Comparison of ENCODE assay signal across 8 mouse cellular contexts in the genomic region with DNA sequence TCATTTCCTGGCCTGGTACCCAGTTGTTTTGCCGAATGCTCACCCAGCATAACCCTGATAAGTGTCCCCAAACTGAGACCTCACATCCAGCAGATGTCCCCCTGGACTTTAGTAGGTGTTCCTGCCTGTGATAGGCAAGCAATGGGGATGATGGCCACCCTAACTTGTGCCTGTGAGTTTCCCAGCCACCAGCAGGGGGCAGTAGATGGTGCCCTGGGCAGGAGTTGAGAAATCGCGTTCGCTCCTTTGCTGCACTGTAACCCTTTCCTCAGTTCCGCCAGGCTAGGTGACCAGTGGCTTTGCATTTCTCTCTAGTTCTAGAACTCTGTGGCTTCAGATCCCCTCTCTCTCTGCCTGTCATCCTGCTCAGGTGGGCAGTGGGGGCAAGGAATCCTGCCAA.
A peak's percentile ranks its signal among the peaks of the same experiment; 100 is the strongest.
DNase-seq lines count a peak whose midpoint lies in the region; ATAC-seq and TF ChIP-seq lines count a peak whose summit lies in the region.

No protein-coding gene starts in this region.

- TF ChIP-seq POLR2A in brain, embryonic 14.5 days (IDR thresholded peaks at IDR 0.05; ENCODE audit: borderline replicate concordance, extremely low read depth, insufficient read depth, insufficient read length, poor library complexity, severe bottlenecking): no peak

- ATAC-seq in cerebellum, adult (ENCODE audit: insufficient number of reproducible peaks, low FRiP score, low TSS enrichment): no peak
- ATAC-seq in neutrophil, adult 5-6 weeks (ENCODE audit: extremely low read depth, insufficient number of reproducible peaks, low FRiP score, poor library complexity, severe bottlenecking): peak; percentile 15; the same call in 1 of the 2 replicates

- DNase-seq in cerebellum, adult 11 months: peak; percentile 4
- peak; percentile 60 for DNase-seq in left cerebral cortex, postnatal 4 days
- DNase-seq in left cerebral cortex, postnatal 36 days (ENCODE audit: low spot score in 2 of 2): no peak
- peak; percentile 56 for DNase-seq in brain, embryonic 14.5 days (ENCODE audit: low read depth)
- DNase-seq in kidney, postnatal 14 days: peak; percentile 3
- no peak for DNase-seq in yolk sac, embryonic 10.5 days (ENCODE audit: low spot score)

- intact Hi-C loops in left cerebral cortex, postnatal 4 days (cut with DNase I): no loop called here
- intact Hi-C loops in left cerebral cortex, postnatal 36 days (cut with DNase I): no loop called here

- TF ChIP-seq CTCF in brain, embryonic 14.5 days (IDR thresholded peaks at IDR 0.05; ENCODE audit: borderline replicate concordance, extremely low read depth, insufficient read depth, insufficient read length): peak; percentile 85

Comparison
In these comparisons a context has a peak if more than half of its experiments do, and no peak if none do; other contexts are left out.
1. DNase-seq: peak in cerebellum, adult 11 months (single experiment), left cerebral cortex, postnatal 4 days (single experiment), brain, embryonic 14.5 days (single experiment) and kidney, postnatal 14 days (single experiment); none in left cerebral cortex, postnatal 36 days (0 of 2) and yolk sac, embryonic 10.5 days (single experiment).